Mouse (Mus musculus) myocyte (in vitro differentiated cells): ENCODE measurements around the gene Armc9. TPM values are rescaled to one million over a fixed set of nuclear protein-coding genes. Genes with fewer than 3 reads are reported as not detected.

Experiments used
- H3K27me3 ChIP-seq: one replicate; pipeline ENCODE4 v1.6.1; 2011; ENCODE audit not compliant: control insufficient read depth, insufficient read depth, insufficient read length
- H3K36me3 ChIP-seq: one replicate; pipeline ENCODE4 v1.6.1; 2011; ENCODE audit not compliant: control insufficient read depth, insufficient read depth
- H3K4me2 ChIP-seq: one replicate; pipeline ENCODE4 v1.6.1; 2011; ENCODE audit warnings: low read depth, control low read depth
- H3K4me3 ChIP-seq: one replicate; pipeline ENCODE4 v1.5.1; 2011; ENCODE audit warnings: mild to moderate bottlenecking, control low read depth, moderate library complexity
- H3K79me2 ChIP-seq: one replicate; pipeline ENCODE4 v1.6.1; 2011; ENCODE audit not compliant: control insufficient read depth, insufficient read depth
- H3ac ChIP-seq: one replicate; pipeline ENCODE4 v1.6.1; 2011; ENCODE audit not compliant: control insufficient read depth, insufficient read length
- CEBPB ChIP-seq: IDR thresholded peaks from 2 replicates; pipeline ENCODE4 v1.6.1; 2011; ENCODE audit warnings: mild to moderate bottlenecking, moderate library complexity; ENCODE audit not compliant: poor library complexity, insufficient read depth, severe bottlenecking
- E2F4 ChIP-seq: IDR thresholded peaks from one replicate; pipeline ENCODE4 v1.6.1; 2011; ENCODE audit warnings: mild to moderate bottlenecking, control low read depth, moderate library complexity; ENCODE audit not compliant: insufficient read depth
- MAX ChIP-seq: IDR thresholded peaks from one replicate; pipeline ENCODE4 v1.6.1; 2011; ENCODE audit warnings: low read depth, mild to moderate bottlenecking, control low read depth
- MYOD1 ChIP-seq, 3 experiments: IDR thresholded peaks; one replicate each; pipeline ENCODE4 v1.6.1; 2011; ENCODE audit warnings: control low read depth in 2 of 3, low read depth in 2 of 3, mild to moderate bottlenecking in 2 of 3, moderate library complexity in 1 of 3; ENCODE audit not compliant: insufficient read length in 2 of 3, control insufficient read depth in 1 of 3
- MYOG ChIP-seq, 3 experiments: IDR thresholded peaks; one replicate each; pipeline ENCODE4 v1.6.1; 2011; ENCODE audit warnings: control low read depth in 2 of 3, low read depth in 2 of 3, mild to moderate bottlenecking in 2 of 3; ENCODE audit not compliant: insufficient read length in 2 of 3, control insufficient read depth in 1 of 3, insufficient read depth in 1 of 3
- POLR2A ChIP-seq: IDR thresholded peaks from one replicate; pipeline ENCODE4 v1.6.1; 2011; ENCODE audit warnings: low read depth, mild to moderate bottlenecking, control low read depth, moderate library complexity; ENCODE audit not compliant: insufficient read length
- POLR2AphosphoS2 ChIP-seq: IDR thresholded peaks from one replicate; pipeline ENCODE4 v1.6.1; 2011; ENCODE audit warnings: low read depth, control low read depth; ENCODE audit not compliant: insufficient read length
- REST ChIP-seq: IDR thresholded peaks from one replicate; pipeline ENCODE4 v1.6.1; 2011; ENCODE audit warnings: mild to moderate bottlenecking, control low read depth, moderate library complexity; ENCODE audit not compliant: insufficient read depth, insufficient read length
- SRF ChIP-seq: IDR thresholded peaks from one replicate; pipeline ENCODE4 v1.6.1; 2011; ENCODE audit warnings: low read depth; ENCODE audit not compliant: control insufficient read depth, insufficient read length
- TCF12 ChIP-seq: IDR thresholded peaks from one replicate; pipeline ENCODE4 v1.6.1; 2011; ENCODE audit warnings: mild to moderate bottlenecking, control low read depth; ENCODE audit not compliant: poor library complexity, insufficient read depth, severe bottlenecking
- TCF3 ChIP-seq: IDR thresholded peaks from one replicate; pipeline ENCODE4 v1.6.1; 2011; ENCODE audit warnings: low read depth, control low read depth; ENCODE audit not compliant: insufficient read length
- USF1 ChIP-seq: IDR thresholded peaks from one replicate; pipeline ENCODE4 v1.6.1; 2011; ENCODE audit warnings: low read depth, mild to moderate bottlenecking, control low read depth, moderate library complexity
- polyA plus RNA-seq: library from polyadenylated mRNA; unstranded; fragments of >200 nt; fragmentation: generic; extraction: Trizol; gene quantifications from one replicate; pipeline ENCODE4 v1.2.1, GENCODE M21; 2012; ENCODE audit warnings: missing spikeins

Armc9 gene
- polyA plus RNA-seq, 1 experiment = 6.4 TPM

GRCm38 (mm10) chr1:86240959-86241358, 86.4 kb downstream of the Armc9 start:
- TF ChIP-seq POLR2A (no peak), E2F4 (no peak), TCF12 (no peak), MYOG (IDR thresholded peaks at IDR 0.05; ENCODE audit: control insufficient read depth in 1 of 3, insufficient read depth in 1 of 3, insufficient read length in 2 of 3, low read depth in 2 of 3) (no peak), CEBPB (no peak), SRF (no peak), POLR2AphosphoS2 (no peak), USF1 (no peak), REST (no peak), MAX (no peak), MYOD1 (IDR thresholded peaks at IDR 0.05; ENCODE audit: control insufficient read depth in 1 of 3, insufficient read length in 2 of 3, low read depth in 2 of 3) (no peak), TCF3 (no peak)
- Histone ChIP-seq H3K79me2 (no peaks in the 10 kb centered on the region), H3K4me3 (no peak overlapping the region), H3K27me3 (no peaks in the 10 kb centered on the region), H3K36me3 (no peaks in the 10 kb centered on the region), H3ac (no peak overlapping the region), H3K4me2 (no peak overlapping the region)

DNA sequence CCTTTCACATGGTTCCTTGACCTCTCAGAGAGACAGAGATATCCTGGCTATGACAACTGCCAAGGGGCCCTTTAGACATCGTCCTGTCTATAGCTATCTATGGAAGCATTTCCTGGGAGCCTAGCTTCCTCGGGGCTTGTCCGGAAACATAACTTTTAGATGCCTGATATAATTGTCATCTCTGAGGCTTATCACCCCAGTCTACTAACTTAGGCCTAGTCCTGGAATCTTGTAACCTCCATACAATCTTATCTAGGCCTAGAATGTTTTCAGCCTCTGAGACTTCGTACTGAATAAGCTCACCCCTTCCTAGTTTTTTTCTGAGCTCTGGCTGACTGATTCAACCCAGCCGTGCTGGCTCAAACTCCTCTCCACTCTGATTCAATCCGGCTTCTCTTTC, 88.9 kb downstream of the Armc9 start:
- Histone ChIP-seq H3K4me3 (no peak overlapping the region), H3K27me3 (no peaks in the 10 kb centered on the region), H3K79me2 (no peaks in the 10 kb centered on the region), H3ac (no peak overlapping the region), H3K36me3 (no peaks in the 10 kb centered on the region), H3K4me2 (no peak overlapping the region)
- TF ChIP-seq SRF (no peak), E2F4 (no peak), TCF3 (no peak), MYOG (IDR thresholded peaks at IDR 0.05; ENCODE audit: control insufficient read depth in 1 of 3, insufficient read depth in 1 of 3, insufficient read length in 2 of 3, low read depth in 2 of 3) (no peak), USF1 (no peak)

DNA sequence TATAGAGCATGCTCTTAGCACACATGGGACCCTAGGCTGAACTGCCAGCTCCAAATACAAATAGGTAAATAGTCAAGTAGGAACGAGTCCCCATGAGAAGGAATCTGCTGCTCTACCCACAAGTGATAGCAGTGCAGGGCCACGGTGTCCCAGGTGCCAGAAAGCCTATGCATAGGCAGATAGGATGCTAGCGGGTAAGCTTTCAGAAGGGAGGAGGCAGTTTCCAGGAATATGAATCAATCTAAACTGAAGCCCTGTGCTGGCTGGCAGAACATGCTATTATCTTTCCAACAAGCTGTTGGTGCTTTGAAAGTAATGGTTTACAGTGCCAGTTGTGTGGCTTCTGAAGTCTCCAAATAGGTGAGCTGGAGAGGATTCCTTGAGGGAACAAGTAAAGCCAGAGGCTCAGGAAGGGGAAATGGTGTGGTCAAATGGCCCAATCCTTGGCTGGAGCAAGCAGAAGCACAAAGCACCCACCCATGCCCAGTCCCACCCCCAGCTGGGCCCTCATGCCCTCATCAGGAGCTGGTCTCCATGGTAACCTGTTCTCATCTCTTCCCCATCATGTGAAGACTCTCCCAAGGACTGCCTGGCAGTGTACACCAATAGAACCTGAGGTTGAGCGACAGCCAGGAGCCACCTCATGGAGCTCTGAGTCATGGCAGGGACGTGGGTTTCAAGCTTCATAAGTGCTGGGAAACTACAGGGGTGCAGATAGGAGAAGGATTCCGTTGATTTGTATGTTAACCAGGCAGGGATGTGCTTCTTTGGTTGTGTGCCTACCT, 90.9 kb downstream of the Armc9 start:
- TF ChIP-seq MYOG (IDR thresholded peaks at IDR 0.05; ENCODE audit: control insufficient read depth in 1 of 3, insufficient read depth in 1 of 3, insufficient read length in 2 of 3, low read depth in 2 of 3) (no peak), SRF (no peak), MAX (no peak), POLR2A (no peak), CEBPB (no peak), USF1 (no peak), TCF3 (no peak), E2F4 (no peak), POLR2AphosphoS2 (no peak), MYOD1 (IDR thresholded peaks at IDR 0.05; ENCODE audit: control insufficient read depth in 1 of 3, insufficient read length in 2 of 3, low read depth in 2 of 3) (no peak), TCF12 (no peak), REST (no peak)
- no peaks in the 10 kb centered on the region for H3K36me3 ChIP-seq
- no peak overlapping the region for H3K4me3 ChIP-seq
- no peaks in the 10 kb centered on the region for H3K79me2 ChIP-seq
- H3ac ChIP-seq = no peak overlapping the region
- no peaks in the 10 kb centered on the region for H3K27me3 ChIP-seq
- H3K4me2 ChIP-seq = no peak overlapping the region

- Histone ChIP-seq H3K36me3 (no peaks in the 10 kb centered on the region), H3K4me3 (no peak overlapping the region), H3K27me3 (no peaks in the 10 kb centered on the region), H3K79me2 (no peaks in the 10 kb centered on the region), H3K4me2 (no peak overlapping the region), H3ac (no peak overlapping the region)
- TF ChIP-seq MAX (no peak), MYOD1 (IDR thresholded peaks at IDR 0.05; ENCODE audit: control insufficient read depth in 1 of 3, insufficient read length in 2 of 3, low read depth in 2 of 3) (peak in 1 of 3 experiments; percentile 19), E2F4 (no peak)
Measured at GRCm38 (mm10) chr1:86253410-86253809, 98.8 kb downstream of the Armc9 start.

DNA sequence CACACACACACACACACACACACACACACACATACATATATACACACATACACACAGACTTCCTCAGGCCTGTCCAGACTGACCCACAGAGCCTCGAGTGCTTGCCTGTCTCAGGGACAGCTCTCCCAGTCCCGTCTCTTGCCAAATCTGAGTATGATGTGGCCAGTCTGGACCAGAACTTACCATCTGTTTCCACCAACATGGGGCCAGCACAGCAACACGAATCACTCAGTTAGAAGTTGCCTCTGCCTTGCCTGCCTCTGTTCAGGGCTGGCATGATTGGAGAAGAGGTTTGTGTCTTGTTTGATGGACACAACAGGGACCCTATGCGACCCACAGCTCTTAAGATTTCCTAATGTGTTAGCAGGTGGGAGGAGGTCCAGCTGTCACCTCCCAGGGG, 101.7 kb downstream of the Armc9 start:
- TF ChIP-seq TCF12 (no peak), MAX (no peak), REST (no peak)
- H3K27me3 ChIP-seq = no peaks in the 10 kb centered on the region
- H3K4me2 ChIP-seq = no peak overlapping the region
- no peaks in the 10 kb centered on the region for H3K36me3 ChIP-seq
- H3K79me2 ChIP-seq = no peaks in the 10 kb centered on the region
- no peak overlapping the region for H3ac ChIP-seq
- no peak overlapping the region for H3K4me3 ChIP-seq
